ENCODE assay signal across 26 mouse cellular contexts in genomic region chr17:90934929-90935328, GRCm38 (mm10).
"Had no signal": no experiment of that assay in that cellular context is flagged by ENCODE, and none has a peak within 500 bp of the region (broad histone marks: within the 10 kb centered on the region; RNA-seq: fewer than 3 reads in every experiment).

No protein-coding gene starts in this region.

- H3K4me2 ChIP-seq: heart, embryonic 12.5 days; hindbrain, embryonic 12.5 days; hindbrain, embryonic 14.5 days; limb, embryonic 12.5 days; liver, embryonic 11.5 days; liver, embryonic 13.5 days; liver, embryonic 15.5 days had no signal

- ATAC-seq: hindbrain, embryonic 16.5 days; inflammation-experienced regulatory T-cells, adult 6 months had no signal

- H3K4me3 ChIP-seq: gastrocnemius, adult 2 months; heart, embryonic 10.5 days; heart, embryonic 12.5 days; hindbrain, embryonic 10.5 days; hindbrain, embryonic 12.5 days; left cerebral cortex, adult 2 months; limb, embryonic 10.5 days; limb, embryonic 12.5 days; liver, embryonic 13.5 days; liver, embryonic 15.5 days had no signal

- H3K9me3 ChIP-seq: heart, embryonic 10.5 days; heart, embryonic 12.5 days; hindbrain, embryonic 10.5 days; hindbrain, embryonic 12.5 days; limb, embryonic 10.5 days; limb, embryonic 12.5 days; liver, embryonic 13.5 days; liver, embryonic 15.5 days had no signal

- H3K36me3 ChIP-seq: heart, embryonic 10.5 days; heart, embryonic 12.5 days; hindbrain, embryonic 10.5 days; hindbrain, embryonic 12.5 days; limb, embryonic 10.5 days; limb, embryonic 12.5 days; liver, embryonic 13.5 days; liver, embryonic 15.5 days had no signal

- H3K4me1 ChIP-seq: heart, embryonic 10.5 days; heart, embryonic 12.5 days; hindbrain, embryonic 10.5 days; hindbrain, embryonic 12.5 days; limb, embryonic 10.5 days; limb, embryonic 12.5 days; liver, embryonic 13.5 days; liver, embryonic 15.5 days had no signal

- H3K27me3 ChIP-seq: heart, embryonic 12.5 days; hindbrain, embryonic 12.5 days; limb, embryonic 12.5 days; liver, embryonic 13.5 days; liver, embryonic 15.5 days had no signal

- DNase-seq: gastrocnemius, adult 2 months; gastrocnemius, postnatal 10 days; gastrocnemius, postnatal 25 days; heart, adult 18-20 months; heart, postnatal 10 days; heart, postnatal 4 days; kidney, adult 11 months; kidney, adult 2 months; kidney, adult 9 months; kidney, postnatal 10 days; kidney, postnatal 25 days; kidney, postnatal 4 days; liver; liver, embryonic 13.5 days had no signal

- H3K27ac ChIP-seq: gastrocnemius, adult 2 months; heart, embryonic 10.5 days; hindbrain, embryonic 10.5 days; hindbrain, embryonic 12.5 days; hindbrain, embryonic 14.5 days; left cerebral cortex, adult 2 months; limb, embryonic 10.5 days; limb, embryonic 12.5 days; liver, embryonic 13.5 days; liver, embryonic 15.5 days had no signal

- H3K9ac ChIP-seq: heart, embryonic 12.5 days; hindbrain, embryonic 12.5 days; hindbrain, embryonic 14.5 days; limb, embryonic 12.5 days; liver, embryonic 13.5 days; liver, embryonic 15.5 days had no signal
